Mouse (Mus musculus) CD4-positive, CD25-positive, alpha-beta regulatory T cell, adult 2 months (primary cell): Measurements from ENCODE around the gene Akap2.

Experiments
- DNase-seq: peaks from one replicate; pipeline ENCODE4 v3.0.0-alpha.2; 2012; ENCODE audit warnings: low read depth, low spot score

Gene Akap2

GRCm38 (mm10) chr4:57833060-57833459, 115.6 kb downstream of the Akap2 start:
- no peak for DNase-seq

- peak; percentile 22 for DNase-seq
These were observed 116.7 kb downstream of the Akap2 start for GRCm38 (mm10) chr4:57834141-57834540.

DNA sequence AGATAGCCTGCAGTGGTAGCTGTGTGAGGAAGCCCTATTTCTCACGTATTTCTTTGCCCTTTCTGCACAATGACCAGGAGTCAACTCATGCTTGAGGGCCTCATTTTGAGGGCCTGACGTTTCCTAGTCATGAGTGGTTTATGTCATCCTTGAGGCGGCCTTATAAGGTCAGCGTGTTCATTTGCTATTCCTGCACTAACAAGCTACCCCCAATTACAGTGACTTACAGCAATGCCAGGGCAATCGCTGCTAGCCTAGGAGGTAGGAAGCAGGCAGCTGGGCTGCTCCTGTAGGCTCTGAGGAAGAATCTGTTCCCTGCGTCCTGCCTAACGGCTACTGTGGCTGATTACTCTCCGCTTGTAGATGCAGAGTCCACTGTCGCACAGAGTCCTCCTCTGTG, 119.6 kb downstream of the Akap2 start:
- no peak for DNase-seq

- DNase-seq = no peak
These were observed 121.9 kb downstream of the Akap2 start for GRCm38 (mm10) chr4:57839343-57839742.

GRCm38 (mm10) chr4:57841911-57842310, 124.5 kb downstream of the Akap2 start:
- no peak for DNase-seq

GRCm38 (mm10) chr4:57842472-57843305, 125.2 kb downstream of the Akap2 start:
- no peak for DNase-seq

- no peak for DNase-seq
These were observed 127.6 kb downstream of the Akap2 start for GRCm38 (mm10) chr4:57845031-57845431.

DNA sequence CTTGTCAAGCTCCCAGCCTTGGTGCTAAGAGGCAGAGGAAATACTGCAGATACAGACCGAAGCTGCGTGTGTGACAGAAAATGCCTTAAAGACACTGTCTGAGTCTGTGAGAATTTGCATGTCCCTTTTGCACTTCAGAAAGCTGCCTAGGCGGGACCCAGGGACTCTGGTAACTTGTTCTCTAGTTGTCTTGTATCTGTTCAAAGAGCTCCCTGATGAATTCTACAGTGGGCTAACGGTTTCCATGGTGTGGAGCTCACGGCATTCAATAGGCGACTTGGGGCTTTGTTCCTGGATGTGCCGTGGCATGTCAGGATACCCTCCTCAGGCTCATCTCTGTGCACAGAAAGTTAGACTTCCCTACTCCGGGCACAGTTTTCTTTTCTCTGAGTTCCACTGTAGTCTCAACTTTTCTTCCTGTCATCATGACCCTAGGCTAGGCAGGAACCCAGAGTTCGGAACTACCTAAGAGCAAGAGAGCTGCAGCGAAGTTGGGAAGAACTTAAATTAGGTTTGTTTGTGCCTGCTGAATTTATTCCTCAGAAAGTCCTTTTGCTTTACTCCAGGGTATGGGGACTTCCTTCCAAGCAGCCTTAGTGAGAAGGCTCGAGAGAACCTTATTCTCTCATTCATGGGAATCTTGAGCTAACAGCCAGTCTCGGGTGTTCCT, 128.2 kb downstream of the Akap2 start:
- DNase-seq = no peak

GRCm38 (mm10) chr4:57846381-57846990, 129.0 kb downstream of the Akap2 start:
- DNase-seq = no peak

DNA sequence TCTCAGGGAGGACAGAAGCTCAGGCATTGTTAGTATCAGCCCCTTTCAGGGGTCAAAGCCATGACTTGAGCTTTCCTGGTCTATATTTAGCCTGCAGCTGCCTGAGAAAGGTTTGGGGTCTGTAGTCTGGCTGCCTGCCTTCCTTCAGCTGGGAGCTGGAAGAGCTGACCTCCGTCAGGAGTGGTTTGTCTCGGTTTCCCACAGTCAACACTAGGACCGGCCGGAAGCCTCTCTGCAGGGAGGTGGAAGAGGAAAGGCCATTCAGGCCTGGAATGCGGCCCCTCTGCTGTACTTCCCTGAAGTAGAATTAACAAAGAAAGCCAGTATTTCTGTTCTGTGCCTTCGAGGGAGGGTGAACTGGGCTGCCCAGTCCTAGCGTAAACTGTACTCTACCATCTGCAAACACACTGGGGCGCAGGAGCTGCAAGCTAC, 129.6 kb downstream of the Akap2 start:
- DNase-seq = no peak

DNA sequence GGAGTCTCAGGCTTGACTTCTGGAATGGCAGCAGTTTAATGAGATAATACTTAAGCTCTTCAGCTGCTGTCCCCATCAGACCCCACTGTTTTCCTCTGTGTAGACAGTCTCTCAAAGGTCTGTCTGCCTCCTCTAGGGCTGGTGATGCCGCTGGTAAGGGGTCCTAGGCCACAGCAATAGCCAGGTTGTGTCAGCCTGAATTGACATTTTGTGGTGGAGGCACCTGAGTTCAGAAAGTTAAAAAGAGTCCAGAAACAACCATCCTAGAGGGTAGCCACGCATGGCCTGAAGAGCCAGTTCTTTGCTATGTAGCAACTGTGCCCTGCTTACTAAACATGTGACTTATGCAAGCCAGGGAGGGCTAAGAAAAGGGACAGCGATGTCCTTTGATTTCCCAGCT, 130.2 kb downstream of the Akap2 start:
- no peak for DNase-seq

GRCm38 (mm10) chr4:57849465-57849864, 132.0 kb downstream of the Akap2 start:
- no peak for DNase-seq

DNA sequence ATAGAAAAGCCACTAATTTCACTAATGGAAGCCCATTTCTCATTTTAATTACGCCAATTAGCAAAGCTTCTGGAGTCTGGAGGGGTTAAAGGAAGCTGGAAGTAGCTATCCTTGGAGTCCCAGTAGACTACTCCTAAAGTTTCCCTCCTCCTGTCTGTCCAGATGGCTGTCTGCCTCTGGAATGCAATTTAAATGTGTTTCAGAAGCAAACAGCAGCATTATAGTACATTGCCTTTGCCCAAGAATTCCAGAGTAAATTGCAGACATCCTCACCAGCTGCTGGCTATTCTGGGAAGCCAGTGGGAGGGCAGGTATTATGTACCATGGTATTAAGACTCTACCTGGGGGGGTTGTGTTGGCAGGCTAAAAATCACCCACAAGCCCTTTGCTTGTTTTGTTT, 134.3 kb downstream of the Akap2 start:
- DNase-seq = no peak

DNA sequence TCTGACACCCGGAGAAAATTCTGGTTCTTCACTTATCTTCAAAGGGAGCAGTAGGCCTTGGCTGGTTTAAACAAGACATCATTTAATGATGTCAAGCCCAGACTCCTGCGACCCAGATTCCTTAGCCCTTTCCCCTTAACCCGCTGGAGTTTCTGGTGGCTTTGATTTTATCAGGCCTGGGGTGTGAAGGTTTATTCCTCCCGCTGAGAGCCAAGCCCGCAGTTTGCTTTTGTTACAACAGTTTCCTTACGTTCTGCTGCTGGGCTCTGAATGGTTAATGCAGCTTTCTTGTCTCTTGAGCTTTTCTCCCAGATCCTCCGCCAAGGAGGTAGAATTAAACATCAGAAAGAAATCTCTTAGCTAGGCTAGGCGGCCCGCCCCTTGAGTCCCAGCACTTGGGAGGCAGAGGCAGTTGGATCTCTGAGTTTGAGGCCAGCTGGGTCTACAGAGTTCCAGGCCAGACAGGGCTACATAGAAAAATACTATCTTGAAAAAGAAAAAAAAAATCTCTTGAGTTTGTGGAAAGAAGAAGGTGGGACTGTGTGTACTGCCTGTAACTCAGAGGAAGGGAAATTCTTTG, 135.1 kb downstream of the Akap2 start:
- no peak for DNase-seq

DNA sequence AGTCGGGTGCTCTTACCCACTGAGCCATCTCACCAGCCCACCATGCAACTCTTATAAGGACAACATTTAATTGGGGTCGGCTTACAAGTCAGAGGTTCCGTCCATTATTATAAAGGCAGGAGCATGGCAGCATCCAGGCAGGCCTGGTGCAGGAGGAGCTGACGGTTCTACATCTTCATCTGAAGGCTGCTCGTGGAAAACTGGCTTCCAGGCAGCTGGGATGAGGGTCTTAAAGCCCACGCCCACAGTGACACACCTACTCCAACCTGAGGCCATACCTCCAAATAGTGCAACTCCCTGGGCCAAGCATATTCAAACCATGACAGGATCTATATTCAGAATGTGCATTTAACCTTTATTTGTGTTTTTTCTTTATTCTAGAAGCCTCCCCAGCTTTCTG, 136.7 kb downstream of the Akap2 start:
- no peak for DNase-seq

DNA sequence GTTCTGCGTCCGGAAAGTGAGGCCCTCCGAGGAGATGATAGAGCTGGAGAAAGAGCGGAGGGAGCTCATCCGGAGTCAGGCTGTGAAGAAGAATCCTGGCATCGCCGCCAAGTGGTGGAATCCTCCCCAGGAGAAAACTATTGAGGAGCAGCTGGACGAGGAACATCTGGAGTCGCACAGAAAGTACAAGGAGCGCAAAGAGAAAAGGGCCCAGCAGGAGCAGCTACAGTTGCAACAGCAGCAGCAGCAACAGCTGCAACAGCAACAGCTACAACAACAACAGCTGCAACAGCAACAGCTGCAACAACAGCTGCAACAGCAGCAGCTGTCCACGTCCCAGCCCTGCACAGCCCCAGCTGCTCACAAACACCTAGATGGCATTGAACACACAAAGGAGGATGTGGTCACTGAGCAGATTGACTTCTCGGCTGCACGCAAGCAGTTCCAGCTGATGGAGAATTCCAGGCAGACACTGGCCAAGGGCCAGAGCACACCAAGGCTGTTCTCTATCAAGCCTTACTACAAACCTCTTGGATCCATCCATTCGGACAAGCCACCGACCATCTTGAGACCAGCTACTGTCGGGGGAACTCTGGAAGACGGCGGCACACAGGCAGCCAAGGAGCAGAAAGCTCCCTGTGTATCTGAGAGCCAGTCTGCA, 138.0 kb downstream of the Akap2 start:
- no peak for DNase-seq

DNA sequence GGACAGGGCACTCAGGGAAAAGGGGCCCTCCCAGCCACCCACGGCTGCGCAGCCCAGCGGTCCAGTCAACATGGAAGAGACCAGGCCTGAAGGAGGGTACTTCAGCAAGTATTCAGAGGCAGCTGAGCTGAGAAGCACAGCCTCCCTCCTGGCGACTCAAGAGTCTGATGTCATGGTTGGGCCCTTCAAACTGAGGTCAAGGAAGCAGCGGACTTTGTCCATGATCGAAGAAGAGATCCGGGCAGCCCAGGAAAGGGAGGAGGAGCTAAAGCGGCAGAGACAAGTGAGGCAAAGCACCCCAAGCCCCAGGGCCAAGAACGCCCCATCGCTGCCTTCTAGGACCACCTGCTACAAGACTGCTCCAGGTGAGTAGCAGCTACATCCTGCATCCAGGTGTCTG, 139.2 kb downstream of the Akap2 start:
- no peak for DNase-seq

- DNase-seq = no peak
These were observed 142.8 kb downstream of the Akap2 start for GRCm38 (mm10) chr4:57860204-57860611.

GRCm38 (mm10) chr4:57861166-57861565, 143.7 kb downstream of the Akap2 start:
- no peak for DNase-seq

- DNase-seq = no peak
These were observed 144.4 kb downstream of the Akap2 start for GRCm38 (mm10) chr4:57861856-57862255.

DNA sequence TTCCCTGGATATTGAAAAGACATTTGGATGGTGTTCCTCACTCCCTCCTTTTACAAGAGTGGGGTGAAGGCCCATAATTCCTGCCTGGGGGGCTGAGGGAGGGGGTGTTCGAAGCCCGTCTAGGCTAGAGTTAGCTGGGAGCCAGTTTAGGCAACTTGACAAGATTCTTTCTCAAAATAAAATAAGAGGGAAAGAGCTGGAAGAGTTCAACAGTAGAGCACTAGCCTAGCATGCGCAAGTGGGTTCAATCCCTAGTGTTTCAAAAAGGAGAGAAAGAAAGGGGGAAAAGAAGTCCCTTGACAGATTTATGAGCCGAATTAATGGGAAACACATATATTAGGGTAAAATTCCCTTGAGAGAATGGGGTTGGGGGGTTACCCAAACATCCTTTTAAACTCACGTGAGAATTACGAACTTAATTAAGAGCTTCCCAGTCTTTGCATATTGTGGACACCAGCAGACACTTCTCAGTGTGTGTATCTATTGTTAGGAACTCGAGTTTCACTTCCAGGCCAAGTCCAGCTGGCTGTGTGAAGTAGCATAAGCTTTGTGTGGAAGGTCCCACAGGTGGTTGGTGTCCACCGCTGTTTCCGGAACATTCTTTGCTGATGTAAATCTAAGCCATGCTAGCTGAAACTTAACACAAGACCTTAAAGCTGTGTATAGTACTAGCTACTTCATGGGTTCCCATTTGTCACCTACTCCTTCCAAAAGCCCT, 145.0 kb downstream of the Akap2 start:
- DNase-seq = no peak
